11 mouse cellular contexts compared by ENCODE assay signal in genomic region chr8:128296728-128297380, GRCm38 (mm10).
DNase-seq lines count a peak whose midpoint lies in the region; ATAC-seq lines count a peak whose summit lies in the region.
"Had no signal": no experiment of that assay in that cellular context is flagged by ENCODE, and none has a peak within 500 bp of the region (broad histone marks: within the 10 kb centered on the region; RNA-seq: fewer than 3 reads in every experiment).

No protein-coding gene starts in this region.

- 55% methylated on average over 14 of the region's 14 CpGs for WGBS in hindbrain, embryonic 15.5 days
- 77% methylated on average over 14 of the region's 14 CpGs for WGBS in hindbrain, embryonic 10.5 days
- WGBS in forebrain, embryonic 16.5 days, result 37% methylated on average over 14 of the region's 14 CpGs

- H3K4me3 ChIP-seq in hindbrain, embryonic 15.5 days, result no peak overlapping the region
- H3K4me3 ChIP-seq in hindbrain, embryonic 10.5 days, result no peak overlapping the region
- no peak overlapping the region for H3K4me3 ChIP-seq in forebrain, embryonic 16.5 days (replicated peaks; ENCODE audit: low read length)
- H3K4me3 ChIP-seq: heart, embryonic 15.5 days; limb, embryonic 15.5 days had no signal

- ATAC-seq in hindbrain, embryonic 15.5 days (ENCODE audit: low FRiP score, low read depth), result no peak
- peak; percentile 79 for ATAC-seq in forebrain, embryonic 16.5 days

- H3K4me2 ChIP-seq in hindbrain, embryonic 15.5 days, result no peak overlapping the region
- H3K4me2 ChIP-seq in forebrain, embryonic 16.5 days (ENCODE audit: low read length), result no peak overlapping the region; the same call in 1 of the 2 replicates
- H3K4me2 ChIP-seq: heart, embryonic 15.5 days; limb, embryonic 15.5 days had no signal

- no peaks in the 10 kb centered on the region for H3K36me3 ChIP-seq in hindbrain, embryonic 15.5 days
- no peaks in the 10 kb centered on the region for H3K36me3 ChIP-seq in hindbrain, embryonic 10.5 days
- no peaks in the 10 kb centered on the region for H3K36me3 ChIP-seq in forebrain, embryonic 16.5 days (ENCODE audit: control insufficient read depth, insufficient read depth)
- H3K36me3 ChIP-seq: heart, embryonic 15.5 days; limb, embryonic 15.5 days had no signal

- no peaks in the 10 kb centered on the region for H3K4me1 ChIP-seq in hindbrain, embryonic 15.5 days (replicated peaks)
- H3K4me1 ChIP-seq in hindbrain, embryonic 10.5 days (replicated peaks), result 0 out of 2 replicates have a peak, but pooled peaks cover 5% of the 10 kb centered on the region
- peaks cover 7% of the 10 kb centered on the region; the same call in 1 of the 2 replicates for H3K4me1 ChIP-seq in forebrain, embryonic 16.5 days (replicated peaks; ENCODE audit: control insufficient read depth, insufficient read depth, low read length)
- H3K4me1 ChIP-seq: limb, embryonic 15.5 days had no signal

- H3K9ac ChIP-seq in hindbrain, embryonic 15.5 days, result no peak overlapping the region
- H3K9ac ChIP-seq in forebrain, embryonic 16.5 days (replicated peaks; ENCODE audit: low read depth, low read length), result no peak overlapping the region
- H3K9ac ChIP-seq: heart, embryonic 15.5 days; limb, embryonic 15.5 days had no signal

- H3K27ac ChIP-seq in hindbrain, embryonic 15.5 days (replicated peaks), result peak overlapping the region; percentile 9; the same call in 1 of the 2 replicates
- no peak overlapping the region for H3K27ac ChIP-seq in hindbrain, embryonic 10.5 days
- peak overlapping the region; percentile 21 for H3K27ac ChIP-seq in forebrain, embryonic 16.5 days (ENCODE audit: low read length)
- H3K27ac ChIP-seq: heart, embryonic 15.5 days; limb, embryonic 15.5 days had no signal

- no peak for DNase-seq in hindbrain, embryonic 10.5 days (ENCODE audit: low spot score)
- peak; percentile 46 for DNase-seq in layer of hippocampus, postnatal 10 days (ENCODE audit: low spot score in 2 of 2)
- DNase-seq in right cerebral cortex, postnatal 14 days, result peak; percentile 5
- DNase-seq in kidney, postnatal 10 days, result no peak
- no peak for DNase-seq in retina, embryonic 14.5 days (ENCODE audit: low spot score)
- DNase-seq: lung, postnatal 14 days; thymus, adult 18-20 months had no signal

- no peaks in the 10 kb centered on the region for H3K27me3 ChIP-seq in hindbrain, embryonic 15.5 days
- H3K27me3 ChIP-seq in hindbrain, embryonic 10.5 days (ENCODE audit: insufficient read depth, poor library complexity, severe bottlenecking), result no peaks in the 10 kb centered on the region
- H3K27me3 ChIP-seq in forebrain, embryonic 16.5 days (replicated peaks; ENCODE audit: control insufficient read depth, insufficient read depth, low read length), result no peaks in the 10 kb centered on the region
- H3K27me3 ChIP-seq: heart, embryonic 15.5 days; limb, embryonic 15.5 days had no signal

- H3K9me3 ChIP-seq in hindbrain, embryonic 15.5 days, result no peaks in the 10 kb centered on the region
- H3K9me3 ChIP-seq in hindbrain, embryonic 10.5 days, result no peaks in the 10 kb centered on the region
- H3K9me3 ChIP-seq in forebrain, embryonic 16.5 days (ENCODE audit: control insufficient read depth, low read length), result no peaks in the 10 kb centered on the region
- H3K9me3 ChIP-seq: heart, embryonic 15.5 days; limb, embryonic 15.5 days had no signal

Comparison
In these comparisons a context has a peak if more than half of its experiments do, and no peak if none do; other contexts are left out.
1. DNase-seq: peak in layer of hippocampus, postnatal 10 days (2 of 2) and right cerebral cortex, postnatal 14 days (single experiment); none in hindbrain, embryonic 10.5 days (single experiment), kidney, postnatal 10 days (single experiment) and retina, embryonic 14.5 days (single experiment).